Mouse (Mus musculus) hindbrain, embryonic 12.5 days (tissue): ENCODE data around the gene Agfg1. TPM values are rescaled to one million over a fixed set of nuclear protein-coding genes. Genes with fewer than 3 reads are reported as not detected.
A peak's percentile ranks its signal among the peaks of the same experiment; 100 is the strongest.

Experiments
- ATAC-seq: fragments of 200-750 bp; cut with Nextera tagmentation; 2 replicates; pipeline ENCODE4 v1.8.0; 2017; ENCODE audit warnings: moderate TSS enrichment; ENCODE audit not compliant: low FRiP score
- H3K27ac ChIP-seq: fragments of 300-500 bp; sonication (generic); 2 replicates; pipeline ENCODE4 v1.5.1; 2016; ENCODE audit warnings: mild to moderate bottlenecking
- H3K27me3 ChIP-seq: fragments of 300-500 bp; sonication (generic); 2 replicates; pipeline ENCODE4 v1.6.1; 2016; ENCODE audit warnings: mild to moderate bottlenecking
- H3K36me3 ChIP-seq: fragments of 300-500 bp; sonication (generic); 2 replicates; pipeline ENCODE4 v1.6.1; 2016; ENCODE audit warnings: mild to moderate bottlenecking
- H3K4me1 ChIP-seq: fragments of 300-500 bp; sonication (generic); 2 replicates; pipeline ENCODE4 v1.6.1; 2016
- H3K4me2 ChIP-seq: fragments of 300-500 bp; sonication (generic); replicated peaks from 2 replicates; pipeline ENCODE4 v1.6.1; 2016; ENCODE audit warnings: mild to moderate bottlenecking
- H3K4me3 ChIP-seq: fragments of 300-500 bp; sonication (generic); 2 replicates; pipeline ENCODE4 v1.5.1; 2016; ENCODE audit warnings: mild to moderate bottlenecking
- H3K9ac ChIP-seq: fragments of 300-500 bp; sonication (generic); 2 replicates; pipeline ENCODE4 v1.6.1; 2016; ENCODE audit warnings: mild to moderate bottlenecking, moderate library complexity
- H3K9me3 ChIP-seq: fragments of 300-500 bp; sonication (generic); replicated peaks from 2 replicates; pipeline ENCODE4 v1.6.1; 2016; ENCODE audit warnings: mild to moderate bottlenecking
- WGBS: fragments of 180-500 bp; shearing (Covaris S2); methylation state at CpG from one replicate; pipeline ENCODE4 v1.1.7; 2016; 5-methylcytosine and 5-hydroxymethylcytosine counted together
- polyA plus RNA-seq: library from polyadenylated mRNA; unstranded; fragments of >200 nt; fragmentation: Nextera tagmentation; extraction: Ambion mirVana; gene quantifications from 2 replicates; pipeline ENCODE4 v1.2.1, GENCODE M21; 2016

Gene Agfg1
- polyA plus RNA-seq, 1 experiment from 2014 or later: 49.4 TPM

GRCm38 (mm10) chr1:82830771-82831170, 8.5 kb upstream of the Agfg1 start:
- no peak overlapping the region for H3K27ac ChIP-seq
- peaks cover 5% of the 10 kb centered on the region; the same call in 1 of the 2 replicates for H3K4me1 ChIP-seq
- H3K27me3 ChIP-seq: no peaks in the 10 kb centered on the region
- WGBS: 100% methylated on average over 1 of the region's 1 CpGs
- no peaks in the 10 kb centered on the region for H3K36me3 ChIP-seq
- no peak overlapping the region for H3K4me2 ChIP-seq
- H3K4me3 ChIP-seq: no peak overlapping the region
- no peaks in the 10 kb centered on the region for H3K9me3 ChIP-seq
- no peak overlapping the region for H3K9ac ChIP-seq
- ATAC-seq: no peak

DNA sequence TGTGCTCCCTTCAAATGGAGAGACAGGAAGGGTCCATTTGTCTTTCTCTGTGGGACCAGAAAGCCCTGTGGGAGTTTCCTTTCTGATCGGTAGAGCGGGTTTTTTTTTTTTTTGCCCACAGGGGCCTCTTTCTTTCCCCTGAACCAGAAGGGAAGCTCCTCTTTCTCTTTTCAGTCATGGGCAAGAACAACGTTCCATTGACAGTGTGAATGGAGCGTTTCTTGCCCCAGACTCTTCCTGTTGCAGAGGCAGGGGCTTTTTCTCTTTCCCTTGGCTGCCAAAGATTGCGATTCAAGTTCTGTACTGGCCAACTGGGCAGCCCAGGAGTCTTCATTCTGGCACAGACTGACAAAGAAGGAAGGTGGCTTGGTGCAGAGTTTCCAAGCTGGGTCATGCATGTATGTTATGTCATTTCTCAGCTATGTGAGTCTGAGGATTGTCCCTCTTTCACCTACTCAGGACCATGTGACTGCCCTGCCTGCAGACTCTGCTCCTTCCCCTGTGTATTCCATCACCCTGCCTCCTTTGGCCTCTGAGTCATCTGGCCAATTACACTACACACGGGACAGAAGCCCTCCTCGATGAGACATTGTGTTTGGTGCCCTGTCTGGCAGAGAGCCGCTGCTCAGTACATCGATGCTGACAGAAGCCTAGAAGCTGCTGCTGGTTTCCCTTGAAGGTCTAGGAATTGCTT, 7.6 kb upstream of the Agfg1 start:
- no peaks in the 10 kb centered on the region for H3K36me3 ChIP-seq
- WGBS: 54% methylated on average over 9 of the region's 9 CpGs
- H3K27me3 ChIP-seq: no peaks in the 10 kb centered on the region
- H3K9ac ChIP-seq: no peak overlapping the region
- H3K4me2 ChIP-seq: no peak overlapping the region
- ATAC-seq: no peak
- H3K9me3 ChIP-seq: no peaks in the 10 kb centered on the region
- H3K4me1 ChIP-seq: peaks cover 5% of the 10 kb centered on the region; the same call in 1 of the 2 replicates
- H3K27ac ChIP-seq: no peak overlapping the region
- H3K4me3 ChIP-seq: no peak overlapping the region

- H3K4me3 ChIP-seq: no peak overlapping the region
- ATAC-seq: no peak
- H3K4me2 ChIP-seq: no peak overlapping the region
- H3K9me3 ChIP-seq: no peaks in the 10 kb centered on the region
- no peak overlapping the region for H3K9ac ChIP-seq
- no peak overlapping the region for H3K27ac ChIP-seq
- 63% methylated on average over 11 of the region's 11 CpGs for WGBS
- H3K4me1 ChIP-seq: peaks cover 5% of the 10 kb centered on the region; the same call in 1 of the 2 replicates
- H3K36me3 ChIP-seq: no peaks in the 10 kb centered on the region
- H3K27me3 ChIP-seq: no peaks in the 10 kb centered on the region
Observed at GRCm38 (mm10) chr1:82832495-82833021, 6.7 kb upstream of the Agfg1 start.

- no peaks in the 10 kb centered on the region for H3K9me3 ChIP-seq
- 91% methylated on average over 2 of the region's 2 CpGs for WGBS
- H3K9ac ChIP-seq: no peak overlapping the region
- H3K27me3 ChIP-seq: no peaks in the 10 kb centered on the region
- H3K4me3 ChIP-seq: no peak overlapping the region
- no peaks in the 10 kb centered on the region for H3K36me3 ChIP-seq
- ATAC-seq: no peak
- H3K4me1 ChIP-seq: peaks cover 5% of the 10 kb centered on the region; the same call in 1 of the 2 replicates
- H3K4me2 ChIP-seq: no peak overlapping the region
- H3K27ac ChIP-seq: no peak overlapping the region
Observed at GRCm38 (mm10) chr1:82833501-82833900, 5.8 kb upstream of the Agfg1 start.

- WGBS: 79% methylated on average over 8 of the region's 8 CpGs
- Histone ChIP-seq H3K4me3 (no peak overlapping the region), H3K36me3 (no peaks in the 10 kb centered on the region), H3K27me3 (no peaks in the 10 kb centered on the region), H3K27ac (no peak overlapping the region), H3K4me1 (peaks cover 8% of the 10 kb centered on the region), H3K9ac (no peak overlapping the region), H3K9me3 (no peaks in the 10 kb centered on the region), H3K4me2 (no peak overlapping the region)
- ATAC-seq: no peak
Observed at GRCm38 (mm10) chr1:82834572-82834971, 4.7 kb upstream of the Agfg1 start.

DNA sequence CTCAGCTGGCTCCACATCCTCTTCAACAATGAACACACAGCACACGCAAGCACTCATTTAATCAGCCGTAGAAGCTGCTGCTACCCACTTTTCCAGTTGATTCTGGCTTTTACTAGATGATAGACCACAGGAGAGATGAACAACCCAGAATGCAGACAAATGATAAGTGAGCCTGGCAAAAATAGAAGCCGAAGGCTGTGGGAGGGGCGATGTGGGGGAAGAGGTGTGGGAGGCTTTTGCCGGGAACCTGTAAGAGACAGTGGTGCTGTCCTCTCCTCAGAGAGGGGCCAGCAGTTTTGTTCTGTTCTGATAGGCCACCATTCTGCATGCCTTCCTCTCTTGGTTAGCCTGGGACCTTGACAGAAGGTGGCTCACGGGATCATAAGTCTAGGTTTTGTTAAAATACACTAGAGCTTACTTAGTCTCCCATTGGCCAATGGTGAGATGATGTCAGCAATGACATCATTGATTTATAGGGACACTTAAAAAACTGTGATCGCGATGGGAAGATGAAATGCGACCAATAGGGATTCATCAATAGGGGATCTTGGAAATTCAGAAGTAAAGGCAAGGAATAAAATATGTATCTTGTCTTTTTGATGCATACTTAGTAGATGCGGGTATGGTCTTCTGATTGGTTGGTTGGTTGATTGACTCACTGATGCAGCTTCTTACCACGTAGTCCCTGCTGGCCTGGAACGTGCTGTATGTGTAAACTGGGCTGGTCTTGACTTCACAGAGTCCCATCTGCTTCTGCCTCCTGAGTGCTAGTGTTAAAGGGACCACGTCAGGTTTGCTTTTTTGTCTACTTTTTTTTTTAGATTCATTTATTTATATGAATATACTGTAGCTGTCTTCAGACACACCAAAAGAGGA, 2.7 kb upstream of the Agfg1 start:
- Histone ChIP-seq H3K9ac (no peak overlapping the region), H3K9me3 (no peaks in the 10 kb centered on the region), H3K36me3 (no peaks in the 10 kb centered on the region), H3K4me3 (no peak overlapping the region), H3K4me2 (no peak overlapping the region), H3K4me1 (peaks cover 20% of the 10 kb centered on the region), H3K27me3 (no peaks in the 10 kb centered on the region), H3K27ac (no peak overlapping the region)
- 85% methylated on average over 13 of the region's 13 CpGs for WGBS
- no peak for ATAC-seq

DNA sequence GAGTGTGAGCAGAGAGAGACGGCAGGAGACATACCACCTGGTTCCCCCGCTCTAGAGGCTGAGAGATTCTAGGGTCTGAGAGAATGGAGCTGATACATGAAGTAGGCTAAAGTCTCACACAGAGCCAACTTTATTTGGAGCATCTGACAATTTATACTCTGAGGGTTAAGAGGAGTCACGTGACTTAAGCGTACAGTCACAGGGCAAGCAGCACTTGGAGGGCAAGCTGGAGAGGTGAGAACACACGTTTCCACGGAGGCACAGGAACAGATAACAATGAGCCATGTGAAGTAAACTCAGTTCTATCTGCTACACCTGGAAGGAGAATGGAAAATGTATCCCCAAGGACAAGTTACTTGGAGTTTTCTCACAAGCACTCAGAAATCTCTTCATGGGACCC, 1.7 kb upstream of the Agfg1 start:
- Histone ChIP-seq H3K4me2 (no peak overlapping the region), H3K27ac (no peak overlapping the region), H3K4me1 (peaks cover 16% of the 10 kb centered on the region), H3K9ac (no peak overlapping the region), H3K9me3 (no peaks in the 10 kb centered on the region), H3K36me3 (no peaks in the 10 kb centered on the region), H3K4me3 (no peak overlapping the region), H3K27me3 (no peaks in the 10 kb centered on the region)
- WGBS: 80% methylated on average over 6 of the region's 6 CpGs
- ATAC-seq: no peak

GRCm38 (mm10) chr1:82838469-82839295, 601 bp upstream of the Agfg1 start:
- 32% methylated on average over 18 of the region's 18 CpGs for WGBS

GRCm38 (mm10) chr1:82839614-82840421, 535 bp downstream of the Agfg1 start:
- Histone ChIP-seq H3K4me2 (peak overlapping the region; percentile 67), H3K9ac (peak overlapping the region; percentile 97)
- WGBS: under 1% methylated on average over 79 of the region's 86 CpGs

More at GRCm38 (mm10) chr1:82838469-82839295, 601 bp upstream of the Agfg1 start:
- H3K36me3 ChIP-seq: no peaks in the 10 kb centered on the region
- no peaks in the 10 kb centered on the region for H3K27me3 ChIP-seq
- H3K9ac ChIP-seq: peak overlapping the region; percentile 51
- H3K9me3 ChIP-seq: no peaks in the 10 kb centered on the region
- peak overlapping the region; percentile 93 for H3K27ac ChIP-seq
- H3K4me1 ChIP-seq: peaks cover 16% of the 10 kb centered on the region
- peak; percentile 65; the same call in 1 of the 2 replicates for ATAC-seq
- peak overlapping the region; percentile 67 for H3K4me2 ChIP-seq
- peak overlapping the region; percentile 100 for H3K4me3 ChIP-seq

DNA sequence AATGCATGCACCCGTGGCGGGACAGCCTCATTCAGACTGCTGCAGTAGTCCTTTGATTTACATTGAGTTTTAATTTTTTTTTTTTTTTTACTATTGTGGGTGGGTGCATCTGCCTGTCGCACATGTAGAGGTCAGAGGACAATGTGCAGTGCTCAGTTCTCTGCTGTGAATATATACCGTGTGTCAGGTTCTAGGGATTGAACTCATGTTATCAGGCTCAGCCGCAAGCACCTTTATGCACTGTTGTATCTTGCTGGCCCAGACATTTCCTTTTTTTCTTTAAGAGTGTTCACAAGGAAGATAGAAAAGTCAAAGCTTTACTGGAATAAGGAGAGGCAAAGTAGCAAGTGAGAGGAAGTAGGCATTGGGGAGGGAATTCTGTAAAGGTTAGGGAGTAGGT, 16.4 kb downstream of the Agfg1 start:
- Histone ChIP-seq H3K4me3 (no peak overlapping the region), H3K4me2 (no peak overlapping the region), H3K36me3 (0 out of 2 replicates have a peak, but pooled peaks cover 3% of the 10 kb centered on the region), H3K9me3 (no peaks in the 10 kb centered on the region), H3K27ac (no peak overlapping the region), H3K27me3 (no peaks in the 10 kb centered on the region), H3K9ac (no peak overlapping the region), H3K4me1 (peaks cover 6% of the 10 kb centered on the region)
- 94% methylated on average over 5 of the region's 5 CpGs for WGBS
- ATAC-seq: no peak

More at GRCm38 (mm10) chr1:82839614-82840421, 535 bp downstream of the Agfg1 start:
- Histone ChIP-seq H3K4me3 (peak overlapping the region; percentile 100), H3K27me3 (no peaks in the 10 kb centered on the region), H3K36me3 (no peaks in the 10 kb centered on the region), H3K27ac (peak overlapping the region; percentile 93), H3K9me3 (no peaks in the 10 kb centered on the region), H3K4me1 (peaks cover 16% of the 10 kb centered on the region)
- ATAC-seq: peak; percentile 80

- ATAC-seq: no peak
- Histone ChIP-seq H3K9me3 (no peaks in the 10 kb centered on the region), H3K27me3 (no peaks in the 10 kb centered on the region)
Observed at GRCm38 (mm10) chr1:82858236-82858635, 19.0 kb downstream of the Agfg1 start.

More at GRCm38 (mm10) chr1:82858236-82858635, 19.0 kb downstream of the Agfg1 start:
- Histone ChIP-seq H3K4me1 (no peaks in the 10 kb centered on the region; the same call in 1 of the 2 replicates), H3K36me3 (peaks cover 3% of the 10 kb centered on the region; the same call in 1 of the 2 replicates), H3K9ac (no peak overlapping the region), H3K4me2 (no peak overlapping the region), H3K4me3 (no peak overlapping the region), H3K27ac (no peak overlapping the region)
